Mouse (Mus musculus) CH12.LX (cell line): ENCODE results near the gene Slc16a5. TPM values are rescaled to one million over a fixed set of nuclear protein-coding genes. Genes with fewer than 3 reads are reported as not detected.

Experiments
- DNase-seq: peaks from one replicate; pipeline ENCODE4 v3.0.0-alpha.2; 2013; ENCODE audit errors: extremely low read depth
- H3K27ac ChIP-seq: 2 replicates; pipeline ENCODE4 v1.5.1; 2012; ENCODE audit warnings: low read depth, mild to moderate bottlenecking, control low read depth, moderate library complexity; ENCODE audit not compliant: insufficient read depth
- H3K27me3 ChIP-seq: replicated peaks from 2 replicates; pipeline ENCODE3; 2012; ENCODE audit warnings: inconsistent platforms
- H3K36me3 ChIP-seq, 2 experiments: replicated peaks in 1 of 2; 2 replicates each; pipeline versions ENCODE3 to v1.6.1; 2012; ENCODE audit warnings: inconsistent platforms in 1 of 2, low read length in 1 of 2, mild to moderate bottlenecking in 1 of 2, mixed read lengths in 1 of 2, moderate library complexity in 1 of 2; ENCODE audit not compliant: control insufficient read depth in 1 of 2, insufficient read depth in 1 of 2
- H3K4me1 ChIP-seq, 2 experiments: 2 replicates each; pipeline ENCODE4 v1.6.1; 2012; ENCODE audit warnings: inconsistent platforms in 1 of 2, moderate library complexity in 1 of 2; ENCODE audit not compliant: insufficient read depth in 2 of 2, control insufficient read depth in 1 of 2
- H3K4me2 ChIP-seq: 2 replicates; pipeline ENCODE4 v1.6.1; 2012; ENCODE audit warnings: low read depth, mild to moderate bottlenecking, control low read depth; ENCODE audit not compliant: poor library complexity, insufficient read depth, severe bottlenecking
- H3K4me3 ChIP-seq, 3 experiments: fragments of 150-350 bp in 1 of 3; sonication (generic) in 1 of 3; replicated peaks in 1 of 3; 2 replicates each; pipeline versions ENCODE3 to v1.5.1; 2011 to 2012; ENCODE audit warnings: low read depth in 2 of 3, low read length in 2 of 3, mild to moderate bottlenecking in 2 of 3, moderate library complexity in 2 of 3, control low read depth in 1 of 3, improper control_type of control experiment in 1 of 3, inconsistent platforms in 1 of 3, mixed read lengths in 1 of 3; ENCODE audit not compliant: poor library complexity in 1 of 3
- H3K79me2 ChIP-seq: replicated peaks from 2 replicates; pipeline ENCODE4 v1.6.1; 2012; ENCODE audit warnings: mild to moderate bottlenecking, moderate library complexity; ENCODE audit not compliant: control insufficient read depth, poor library complexity, insufficient read depth, severe bottlenecking; ENCODE audit errors: extremely low read depth
- H3K9ac ChIP-seq: 2 replicates; pipeline ENCODE4 v1.6.1; 2012; ENCODE audit warnings: low read depth, mild to moderate bottlenecking, control low read depth, moderate library complexity; ENCODE audit not compliant: insufficient read depth
- H3K9me3 ChIP-seq: replicated peaks from 2 replicates; pipeline ENCODE3; 2012; ENCODE audit warnings: low read length, inconsistent platforms, mixed read lengths
- BHLHE40 ChIP-seq: IDR thresholded peaks from 2 replicates; pipeline ENCODE4 v1.6.1; 2011; ENCODE audit warnings: mild to moderate bottlenecking, low read depth, low read length, improper control_type of control experiment
- CHD1 ChIP-seq: IDR thresholded peaks from 2 replicates; pipeline ENCODE4 v1.6.1; 2012; ENCODE audit warnings: low read depth, low read length, improper control_type of control experiment, inconsistent platforms
- CTCF ChIP-seq, 2 experiments: IDR thresholded peaks in 1 of 2; conservative IDR thresholded peaks in 1 of 2; 2 replicates each; pipeline ENCODE4 v1.5.1; 2011 to 2012; ENCODE audit warnings: low read depth in 2 of 2, low read length in 2 of 2, improper control_type of control experiment in 1 of 2, inconsistent platforms in 1 of 2, mild to moderate bottlenecking in 1 of 2, moderate library complexity in 1 of 2
- E2F4 ChIP-seq: IDR thresholded peaks from 2 replicates; pipeline ENCODE4 v1.6.1; 2011; ENCODE audit warnings: low read depth, low read length, improper control_type of control experiment; ENCODE audit not compliant: insufficient replicate concordance
- EP300 ChIP-seq: IDR thresholded peaks from 2 replicates; pipeline ENCODE4 v1.6.1; 2011; ENCODE audit warnings: low read length, improper control_type of control experiment
- ETS1 ChIP-seq: conservative IDR thresholded peaks from 2 replicates; pipeline ENCODE4 v1.6.1; 2012; ENCODE audit warnings: low read depth, mild to moderate bottlenecking, inconsistent platforms, low read length, improper control_type of control experiment, moderate library complexity
- GABPA ChIP-seq: IDR thresholded peaks from 2 replicates; pipeline ENCODE4 v1.6.1; 2012; ENCODE audit warnings: low read depth, low read length, improper control_type of control experiment, inconsistent platforms; ENCODE audit not compliant: insufficient replicate concordance
- HCFC1 ChIP-seq: IDR thresholded peaks from 2 replicates; pipeline ENCODE4 v1.6.1; 2012; ENCODE audit warnings: low read depth, mild to moderate bottlenecking, inconsistent platforms, low read length, improper control_type of control experiment
- IRF4 ChIP-seq: IDR thresholded peaks from 2 replicates; pipeline ENCODE4 v1.6.1; 2014; ENCODE audit warnings: low read depth, mild to moderate bottlenecking, inconsistent platforms, low read length, improper control_type of control experiment
- JUN ChIP-seq: IDR thresholded peaks from 2 replicates; pipeline ENCODE4 v1.6.1; 2011; ENCODE audit warnings: low read depth, mild to moderate bottlenecking, low read length, improper control_type of control experiment, moderate library complexity; ENCODE audit not compliant: insufficient read depth
- JUND ChIP-seq: conservative IDR thresholded peaks from 2 replicates; pipeline ENCODE4 v1.6.1; 2011; ENCODE audit warnings: low read depth, low read length, improper control_type of control experiment
- KAT2A ChIP-seq: IDR thresholded peaks from 2 replicates; pipeline ENCODE4 v1.6.1; 2012; ENCODE audit warnings: low read length, improper control_type of control experiment, inconsistent platforms; ENCODE audit not compliant: insufficient replicate concordance
- MAFK ChIP-seq: IDR thresholded peaks from 2 replicates; pipeline ENCODE4 v1.6.1; 2011; ENCODE audit warnings: low read length, improper control_type of control experiment; ENCODE audit not compliant: insufficient replicate concordance
- MAZ ChIP-seq: IDR thresholded peaks from 2 replicates; pipeline ENCODE4 v1.6.1; 2012; ENCODE audit warnings: low read depth, mild to moderate bottlenecking, inconsistent platforms, low read length, improper control_type of control experiment, moderate library complexity
- MXI1 ChIP-seq: IDR thresholded peaks from 2 replicates; pipeline ENCODE4 v1.6.1; 2011; ENCODE audit warnings: mild to moderate bottlenecking, low read depth, low read length, improper control_type of control experiment
- NELFE ChIP-seq: IDR thresholded peaks from 2 replicates; pipeline ENCODE4 v1.6.1; 2011; ENCODE audit warnings: low read depth, low read length, improper control_type of control experiment
- PAX5 ChIP-seq: IDR thresholded peaks from 2 replicates; pipeline ENCODE4 v1.6.1; 2012; ENCODE audit warnings: low read length, inconsistent platforms, mixed read lengths
- POLR2A ChIP-seq: IDR thresholded peaks from 2 replicates; pipeline ENCODE4 v1.6.1; 2011; ENCODE audit warnings: low read depth, mild to moderate bottlenecking, improper control_type of control experiment, low read length
- POLR2AphosphoS2 ChIP-seq: IDR thresholded peaks from 2 replicates; pipeline ENCODE4 v1.6.1; 2011; ENCODE audit warnings: low read depth, low read length, improper control_type of control experiment
- RAD21 ChIP-seq: IDR thresholded peaks from 2 replicates; pipeline ENCODE4 v1.6.1; 2011; ENCODE audit warnings: low read depth, mild to moderate bottlenecking, low read length, improper control_type of control experiment, moderate library complexity
- RCOR1 ChIP-seq: conservative IDR thresholded peaks from 2 replicates; pipeline ENCODE4 v1.6.1; 2012; ENCODE audit warnings: low read depth, mild to moderate bottlenecking, inconsistent platforms, low read length, improper control_type of control experiment
- SIN3A ChIP-seq: IDR thresholded peaks from 2 replicates; pipeline ENCODE4 v1.6.1; 2012; ENCODE audit warnings: low read length, improper control_type of control experiment, inconsistent platforms
- SMC3 ChIP-seq: IDR thresholded peaks from 2 replicates; pipeline ENCODE4 v1.6.1; 2011; ENCODE audit warnings: low read depth, low read length, improper control_type of control experiment
- TBP ChIP-seq: conservative IDR thresholded peaks from 2 replicates; pipeline ENCODE4 v1.6.1; 2011; ENCODE audit warnings: low read depth, low read length, improper control_type of control experiment
- TCF12 ChIP-seq: IDR thresholded peaks from 2 replicates; pipeline ENCODE4 v1.6.1; 2014; ENCODE audit warnings: low read depth, mild to moderate bottlenecking, inconsistent platforms, low read length, improper control_type of control experiment
- UBTF ChIP-seq: IDR thresholded peaks from 2 replicates; pipeline ENCODE4 v1.6.1; 2012; ENCODE audit warnings: low read depth, mild to moderate bottlenecking, inconsistent platforms, low read length, improper control_type of control experiment, moderate library complexity
- USF1 ChIP-seq: IDR thresholded peaks from 2 replicates; pipeline ENCODE4 v1.6.1; 2014; ENCODE audit warnings: low read depth, mild to moderate bottlenecking, inconsistent platforms, low read length, improper control_type of control experiment
- USF2 ChIP-seq: conservative IDR thresholded peaks from 2 replicates; pipeline ENCODE4 v1.6.1; 2011; ENCODE audit warnings: low read depth, low read length, improper control_type of control experiment
- ZNF384 ChIP-seq: IDR thresholded peaks from 2 replicates; pipeline ENCODE4 v1.6.1; 2012; ENCODE audit warnings: low read depth, low read length, improper control_type of control experiment, inconsistent platforms
- dilution Hi-C: fragments of 300-500 bp; cut with MboI; formaldehyde crosslinking; loops from 2 replicates; pipeline ENCODE4 v1.14.3; 2020; ENCODE audit warnings: low sequenced_read_pairs; ENCODE audit not compliant: extremely low pct_unique_long_range_greater_than_20kb, extremely low pct_ligation_motif_present
- in situ Hi-C: fragments of 300-500 bp; cut with MboI; formaldehyde crosslinking; loops from 3 replicates; pipeline ENCODE4 v1.14.3; 2019; ENCODE audit warnings: low sequenced_read_pairs, low pct_ligation_motif_present, low pct_unique_long_range_greater_than_20kb, mixed read lengths
- polyA plus RNA-seq: library from polyadenylated mRNA; unstranded; fragments of >175 nt; gene quantifications from 2 replicates; pipeline ENCODE4 v1.2.1, GENCODE M21; 2012; ENCODE audit warnings: low read depth; ENCODE audit not compliant: insufficient read length
- total RNA-seq, 2 experiments: library from RNA; depleted of rRNA; stranded (reverse); fragments of 300-350 nt in 1 of 2; fragments of >200 nt in 1 of 2; gene quantifications; 2 replicates each; pipeline ENCODE4 v1.2.3; 2012 to 2014

Gene Slc16a5
- 0.46 and 0.51 TPM in 2 replicates for total RNA-seq (2012; rRNA removed)
- not detected in 2 replicates for total RNA-seq (2014; rRNA removed)
- polyA plus RNA-seq: 0.68 and 0.71 TPM in 2 replicates

- Histone ChIP-seq H3K27me3 (peaks cover 30% of the 10 kb centered on the region), H3K36me3 (no peaks in the 10 kb centered on the region), H3K9me3 (no peaks in the 10 kb centered on the region), H3K9ac (no peak within 1 kb of the TSS), H3K79me2 (no peaks in the 10 kb centered on the region), H3K4me2 (no peak within 1 kb of the TSS), H3K27ac (no peak within 1 kb of the TSS), H3K4me1 (peaks cover 5 to 19% of the 10 kb centered on the region in 2 experiments), H3K4me3 (no peak within 1 kb of the TSS)
- no peak for DNase-seq
- in situ Hi-C loops (no loop called here), dilution Hi-C loops (no loop called here)
- TF ChIP-seq ZNF384 (no peak), BHLHE40 (no peak), USF1 (no peak), IRF4 (no peak), E2F4 (no peak)
These were observed at the start of gene Slc16a5 for GRCm38 (mm10) chr11:115462243-115462891. Gene Slc16a5 (plus strand): TSS chr11:115462474.

DNA sequence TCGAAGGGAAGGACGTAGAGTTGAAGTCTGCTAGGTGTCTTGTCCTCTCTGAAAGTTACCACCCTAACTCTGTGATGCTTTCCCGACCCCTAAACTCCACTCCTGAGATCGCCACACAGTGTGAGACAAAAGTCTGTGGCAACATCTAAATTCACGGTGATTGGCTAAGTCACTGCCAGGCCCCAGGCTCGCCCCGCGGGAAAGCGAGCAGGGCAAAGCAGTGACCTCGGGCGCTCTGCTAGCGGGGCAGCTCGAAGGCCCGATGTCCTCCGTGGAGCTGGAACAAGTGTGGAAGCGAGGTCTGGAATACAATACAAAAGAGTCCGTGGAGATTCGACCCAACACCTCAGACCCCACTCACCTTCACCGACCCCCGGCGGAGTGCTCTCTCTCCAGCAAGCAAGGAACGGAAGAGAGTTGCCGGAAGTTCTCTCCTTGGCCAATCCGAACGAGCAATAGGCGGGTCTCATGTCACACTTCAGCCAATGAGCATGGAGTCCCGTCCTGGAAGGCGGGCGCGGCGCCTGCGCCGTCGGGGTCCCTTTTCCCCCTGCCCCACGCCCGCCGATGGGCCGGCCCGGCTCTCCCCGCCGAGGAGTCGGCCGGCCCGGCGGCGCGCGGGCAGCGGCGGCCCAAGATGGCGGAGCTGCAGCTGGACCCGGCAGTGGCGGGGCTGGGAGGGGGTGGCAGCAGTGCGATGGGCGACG, 42.6 kb upstream of the Slc16a5 start, which contains the start of the genes Atp5h and Kctd2:
Atp5h (minus strand) TSS at position 432 of the 707 bp plus-strand sequence.
Kctd2 (plus strand) TSS at position 598 of the 707 bp plus-strand sequence.
- H3K9ac ChIP-seq: peak within 1 kb of the TSS; percentile 85
- peaks cover 21 to 54% of the 10 kb centered on the region in 2 experiments for H3K36me3 ChIP-seq
- peak within 1 kb of the TSS; percentile 81 to 99 (median 84) for H3K4me3 ChIP-seq
- H3K27ac ChIP-seq: no peak within 1 kb of the TSS
- no peaks in the 10 kb centered on the region for H3K27me3 ChIP-seq
- in situ Hi-C loops (loop anchor here (10.0 kb wide), 1 partner anchor 55 kb away; the partner anchor contains the start of gene Armc7), dilution Hi-C loops (no loop called here)
- no peaks in the 10 kb centered on the region for H3K9me3 ChIP-seq
- peak within 1 kb of the TSS; percentile 93 for H3K4me2 ChIP-seq
- peak; percentile 97 for DNase-seq
- H3K4me1 ChIP-seq: peaks cover 3 to 52% of the 10 kb centered on the region in 2 experiments
- H3K79me2 ChIP-seq: peaks cover 27% of the 10 kb centered on the region
- TF ChIP-seq USF2: no peak
- TF ChIP-seq PAX5: no peak
- TF ChIP-seq HCFC1: peak; percentile 88
- no peak; the same call in 1 of the 2 replicates for TF ChIP-seq CHD1
- no peak for TF ChIP-seq GABPA
- TF ChIP-seq TBP: no peak; the same call in 1 of the 2 replicates
- TF ChIP-seq POLR2AphosphoS2: peak; percentile 54; the same call in 1 of the 2 replicates
- peak; percentile 93 for TF ChIP-seq TCF12
- no peak for TF ChIP-seq ZNF384
- TF ChIP-seq JUND: no peak
- TF ChIP-seq ETS1: no peak
- no peak for TF ChIP-seq BHLHE40
- no peak for TF ChIP-seq UBTF
- peak; percentile 44; the same call in 1 of the 2 replicates for TF ChIP-seq SIN3A
- peak; percentile 92 for TF ChIP-seq NELFE
- peak; percentile 89; the same call in 1 of the 2 replicates for TF ChIP-seq KAT2A
- TF ChIP-seq RCOR1: no peak
- no peak for TF ChIP-seq EP300
- TF ChIP-seq E2F4: no peak
- TF ChIP-seq MXI1: peak; percentile 58; the same call in 1 of the 2 replicates
- peak; percentile 64 for TF ChIP-seq IRF4
- peak; percentile 46; the same call in 1 of the 2 replicates for TF ChIP-seq MAZ
- TF ChIP-seq MAFK: no peak
- TF ChIP-seq JUN: no peak
- no peak for TF ChIP-seq SMC3
- no peak for TF ChIP-seq CTCF (conservative IDR thresholded peaks at IDR 0.05 in 1 of 2, IDR thresholded peaks at IDR 0.05 in 1 of 2; ENCODE audit: low read depth in 2 of 2, low read length in 2 of 2)
- peak; percentile 93 for TF ChIP-seq POLR2A
- TF ChIP-seq RAD21: no peak
